Mouse (Mus musculus): ENCODE results near the gene Trpm3. TPM values are rescaled to one million over a fixed set of nuclear protein-coding genes. Genes with fewer than 3 reads are reported as not detected.

Trpm3 gene
- polyA plus RNA-seq, 1 experiment, result 0.12 TPM

DNA sequence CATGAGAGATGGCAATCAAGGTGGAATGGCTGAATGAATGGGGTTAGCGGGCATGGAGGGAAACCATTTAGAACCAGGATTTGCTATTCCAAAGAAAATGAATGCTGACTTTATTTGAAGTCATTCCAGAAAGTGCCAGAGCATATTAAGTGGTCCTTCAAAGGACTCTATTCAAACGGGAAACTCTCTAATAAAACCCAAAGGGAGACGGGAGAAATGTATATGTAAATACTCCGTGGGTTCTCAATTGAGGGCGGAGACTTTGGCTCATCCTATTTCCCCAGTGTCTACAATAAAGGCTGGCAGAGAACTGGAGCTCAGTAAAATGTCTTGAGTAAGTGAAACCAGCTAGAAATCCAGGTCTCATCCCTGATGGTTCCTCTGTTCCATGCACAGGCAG is 733.6 kb downstream of the Trpm3 start:
- WGBS, result 39% methylated on average over 5 of the region's 5 CpGs
- Histone ChIP-seq H3K4me3 (replicated peaks; ENCODE audit: extremely low read depth, low read depth, low read length) (no peak overlapping the region), H3K4me1 (ENCODE audit: control insufficient read depth, insufficient read depth, low read length) (no peaks in the 10 kb centered on the region)
- DNase-seq, result no peak
- TF ChIP-seq CTCF (IDR thresholded peaks at IDR 0.05; ENCODE audit: insufficient read depth, low read length) (no peak), POLR2A (IDR thresholded peaks at IDR 0.05; ENCODE audit: borderline replicate concordance, extremely low read depth, low read depth, low read length) (no peak)

DNA sequence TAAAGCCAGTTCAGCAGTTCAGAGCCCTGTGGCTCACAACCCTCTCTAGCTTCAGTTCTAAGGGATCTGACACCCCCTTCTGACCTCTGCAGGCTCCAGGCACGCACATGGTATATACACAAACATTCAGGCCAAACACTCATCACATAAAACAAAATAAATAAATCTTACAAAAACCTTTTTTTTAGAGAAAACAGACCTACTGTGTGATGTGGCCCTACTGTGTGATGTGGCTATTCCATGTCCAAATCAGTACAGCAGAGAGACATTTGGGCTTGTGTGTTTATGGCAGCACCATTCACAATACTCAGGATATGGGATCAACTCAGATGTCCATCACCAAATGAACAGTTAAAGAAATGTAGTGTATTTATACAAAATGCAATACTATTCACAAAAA is 741.4 kb downstream of the Trpm3 start:
- no peak for DNase-seq
- H3K4me3 ChIP-seq (replicated peaks; ENCODE audit: extremely low read depth, low read depth, low read length), result no peak overlapping the region
- WGBS, result 50% methylated on average over 1 of the region's 1 CpGs
- H3K4me1 ChIP-seq (ENCODE audit: control insufficient read depth, insufficient read depth, low read length), result no peaks in the 10 kb centered on the region
- TF ChIP-seq CTCF (IDR thresholded peaks at IDR 0.05; ENCODE audit: insufficient read depth, low read length) (no peak), POLR2A (IDR thresholded peaks at IDR 0.05; ENCODE audit: borderline replicate concordance, extremely low read depth, low read depth, low read length) (no peak)

DNA sequence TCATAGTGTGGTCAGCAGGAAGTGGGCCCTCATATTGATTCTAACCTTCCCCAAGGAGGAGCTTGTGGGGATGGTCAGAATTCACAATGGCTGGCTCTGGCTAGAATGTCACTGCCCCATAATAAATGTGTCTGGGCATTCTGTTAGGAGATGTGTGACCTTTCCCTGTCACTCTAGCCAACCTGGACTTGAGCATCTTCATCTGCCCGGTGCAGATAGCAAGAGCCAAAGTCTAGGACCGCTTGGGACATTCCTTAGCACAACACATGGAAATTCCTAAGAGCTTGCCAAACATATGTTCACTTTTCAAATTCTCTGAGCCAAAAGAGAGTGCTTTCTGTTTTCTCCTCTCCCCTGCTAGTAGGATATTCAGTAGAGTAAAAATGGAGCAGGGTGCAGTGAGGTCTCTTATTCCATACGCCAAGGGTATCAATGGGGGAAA is 743.8 kb downstream of the Trpm3 start:
- TF ChIP-seq CTCF (IDR thresholded peaks at IDR 0.05; ENCODE audit: insufficient read depth, low read length) (no peak), POLR2A (IDR thresholded peaks at IDR 0.05; ENCODE audit: borderline replicate concordance, extremely low read depth, low read depth, low read length) (no peak)
- no peaks in the 10 kb centered on the region for H3K4me1 ChIP-seq (ENCODE audit: control insufficient read depth, insufficient read depth, low read length)
- no peak overlapping the region for H3K4me3 ChIP-seq (replicated peaks; ENCODE audit: extremely low read depth, low read depth, low read length)
- DNase-seq, result no peak
- WGBS, result 54% methylated on average over 3 of the region's 3 CpGs

DNA sequence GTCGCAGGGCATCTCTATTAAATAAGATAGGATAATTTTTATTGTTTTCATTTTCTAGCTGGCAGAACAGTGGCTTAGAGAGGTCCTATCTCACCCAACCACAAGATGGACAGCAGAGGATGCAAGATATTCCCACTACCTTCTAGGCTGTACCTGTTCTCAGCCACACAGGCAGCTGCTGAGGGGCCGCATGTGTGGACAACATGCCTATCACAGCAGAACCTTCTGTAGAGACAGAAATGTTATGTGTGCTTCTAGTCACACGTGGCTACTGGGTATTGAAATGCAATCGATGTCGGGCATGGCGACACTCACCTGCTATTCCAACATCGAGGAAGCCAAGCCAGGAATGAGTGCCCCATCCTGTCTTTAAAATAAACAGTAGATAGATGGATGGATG is 744.3 kb downstream of the Trpm3 start:
- no peak overlapping the region for H3K4me3 ChIP-seq (replicated peaks; ENCODE audit: extremely low read depth, low read depth, low read length)
- WGBS, result 75% methylated on average over 7 of the region's 7 CpGs
- DNase-seq, result no peak
- no peak for TF ChIP-seq POLR2A (IDR thresholded peaks at IDR 0.05; ENCODE audit: borderline replicate concordance, extremely low read depth, low read depth, low read length)
- no peak for TF ChIP-seq CTCF (IDR thresholded peaks at IDR 0.05; ENCODE audit: insufficient read depth, low read length)
- no peaks in the 10 kb centered on the region for H3K4me1 ChIP-seq (ENCODE audit: control insufficient read depth, insufficient read depth, low read length)

DNA sequence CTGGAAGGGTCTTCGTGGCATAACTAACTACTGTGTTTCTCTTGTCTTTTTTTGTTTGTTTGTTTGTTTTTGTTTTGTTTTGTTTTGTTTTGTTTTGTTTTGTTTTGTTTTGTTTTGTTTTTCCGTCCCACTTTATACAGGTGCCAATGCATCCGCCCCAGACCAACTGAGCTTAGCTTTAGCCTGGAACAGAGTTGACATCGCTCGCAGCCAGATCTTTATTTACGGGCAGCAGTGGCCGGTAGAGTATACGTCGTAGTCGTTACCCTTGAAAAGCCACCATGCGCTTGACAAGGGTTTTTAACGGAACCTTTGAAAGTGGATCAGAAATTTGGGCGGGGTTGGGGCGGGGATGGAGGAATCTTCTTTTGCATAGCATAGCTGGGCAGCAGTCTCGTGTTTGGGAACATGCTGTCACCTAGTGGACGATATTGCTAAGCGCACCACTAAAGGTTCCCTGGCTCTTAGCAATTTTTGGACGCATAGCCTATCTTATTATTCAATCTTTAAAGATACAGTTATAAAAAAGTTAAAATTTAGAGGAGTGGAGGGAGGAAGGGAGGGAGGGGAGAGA is 745.0 kb downstream of the Trpm3 start:
- H3K4me1 ChIP-seq (ENCODE audit: control insufficient read depth, insufficient read depth, low read length), result no peaks in the 10 kb centered on the region
- WGBS, result 22% methylated on average over 18 of the region's 18 CpGs
- no peak for DNase-seq
- no peak overlapping the region for H3K4me3 ChIP-seq (replicated peaks; ENCODE audit: extremely low read depth, low read depth, low read length)
- TF ChIP-seq CTCF (IDR thresholded peaks at IDR 0.05; ENCODE audit: insufficient read depth, low read length) (peak; percentile 67), POLR2A (IDR thresholded peaks at IDR 0.05; ENCODE audit: borderline replicate concordance, extremely low read depth, low read depth, low read length) (no peak)

DNA sequence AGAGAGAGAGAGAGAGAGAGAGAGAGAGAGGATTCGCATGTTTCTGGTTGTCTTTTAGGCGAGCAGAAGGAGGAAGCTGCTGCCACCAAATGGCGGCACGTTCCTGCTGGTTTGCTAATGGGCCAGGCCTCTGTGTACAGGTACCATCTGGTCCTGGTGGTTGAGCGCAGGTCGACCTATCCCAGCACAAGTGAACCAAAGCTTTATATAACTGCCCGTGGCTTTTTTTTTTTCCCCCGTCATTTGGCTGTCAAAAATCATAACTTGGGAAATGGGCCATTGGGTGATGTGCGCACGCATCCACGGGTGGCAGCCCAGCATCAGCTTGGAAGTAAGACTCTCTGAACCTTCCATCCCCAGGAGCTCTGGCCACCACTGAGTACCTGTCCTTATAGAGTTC is 745.5 kb downstream of the Trpm3 start:
- 45% methylated on average over 11 of the region's 11 CpGs for WGBS

DNA sequence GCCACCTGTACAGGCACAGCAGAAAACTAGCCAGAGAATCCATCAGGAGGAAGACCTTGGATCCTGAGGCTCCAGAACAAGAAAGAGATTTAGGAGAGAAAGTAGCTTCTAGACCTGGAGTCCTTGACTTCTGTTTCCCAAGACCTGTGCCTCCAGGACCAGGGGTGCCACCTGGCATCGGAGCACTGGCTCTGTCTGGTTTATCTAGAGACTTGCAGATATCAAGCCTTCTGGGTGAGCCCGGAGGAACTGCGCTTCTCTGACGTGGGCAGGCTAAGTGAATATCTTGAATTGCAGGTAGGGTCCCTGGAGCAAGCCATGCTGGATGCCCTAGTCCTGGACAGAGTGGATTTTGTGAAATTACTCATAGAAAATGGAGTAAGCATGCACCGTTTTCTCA is 746.2 kb downstream of the Trpm3 start:
- DNase-seq, result no peak
- TF ChIP-seq POLR2A (IDR thresholded peaks at IDR 0.05; ENCODE audit: borderline replicate concordance, extremely low read depth, low read depth, low read length), result no peak
- TF ChIP-seq CTCF (IDR thresholded peaks at IDR 0.05; ENCODE audit: insufficient read depth, low read length), result no peak

More for the DNA sequence above, 745.5 kb downstream of the Trpm3 start:
- no peak for TF ChIP-seq CTCF (IDR thresholded peaks at IDR 0.05; ENCODE audit: insufficient read depth, low read length)
- no peak for TF ChIP-seq POLR2A (IDR thresholded peaks at IDR 0.05; ENCODE audit: borderline replicate concordance, extremely low read depth, low read depth, low read length)
- no peak for DNase-seq
- H3K4me3 ChIP-seq (replicated peaks; ENCODE audit: extremely low read depth, low read depth, low read length), result no peak overlapping the region
- no peaks in the 10 kb centered on the region for H3K4me1 ChIP-seq (ENCODE audit: control insufficient read depth, insufficient read depth, low read length)

DNA sequence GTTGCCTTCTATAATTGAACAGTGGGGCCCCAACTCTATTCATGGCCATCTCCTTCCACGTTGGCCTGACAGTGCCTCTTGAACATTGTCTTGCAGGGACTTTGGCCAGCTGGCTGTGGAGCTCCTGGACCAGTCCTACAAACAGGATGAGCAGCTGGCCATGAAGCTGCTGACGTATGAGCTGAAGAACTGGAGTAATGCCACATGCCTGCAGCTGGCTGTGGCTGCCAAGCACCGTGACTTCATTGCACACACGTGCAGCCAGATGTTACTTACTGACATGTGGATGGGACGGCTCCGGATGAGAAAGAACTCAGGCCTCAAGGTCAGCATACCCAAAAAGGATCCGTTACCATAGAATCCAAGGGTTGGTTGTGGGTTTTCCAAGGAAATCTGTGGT is 763.0 kb downstream of the Trpm3 start:
- Histone ChIP-seq H3K4me3 (replicated peaks; ENCODE audit: extremely low read depth, low read depth, low read length) (no peak overlapping the region), H3K4me1 (ENCODE audit: control insufficient read depth, insufficient read depth, low read length) (no peaks in the 10 kb centered on the region)
- DNase-seq, result no peak
- 68% methylated on average over 7 of the region's 7 CpGs for WGBS
- TF ChIP-seq CTCF (IDR thresholded peaks at IDR 0.05; ENCODE audit: insufficient read depth, low read length) (no peak), POLR2A (IDR thresholded peaks at IDR 0.05; ENCODE audit: borderline replicate concordance, extremely low read depth, low read depth, low read length) (no peak)

More for the DNA sequence above, 746.2 kb downstream of the Trpm3 start:
- Histone ChIP-seq H3K4me1 (ENCODE audit: control insufficient read depth, insufficient read depth, low read length) (no peaks in the 10 kb centered on the region), H3K4me3 (replicated peaks; ENCODE audit: extremely low read depth, low read depth, low read length) (no peak overlapping the region)
- 94% methylated on average over 5 of the region's 5 CpGs for WGBS

DNA sequence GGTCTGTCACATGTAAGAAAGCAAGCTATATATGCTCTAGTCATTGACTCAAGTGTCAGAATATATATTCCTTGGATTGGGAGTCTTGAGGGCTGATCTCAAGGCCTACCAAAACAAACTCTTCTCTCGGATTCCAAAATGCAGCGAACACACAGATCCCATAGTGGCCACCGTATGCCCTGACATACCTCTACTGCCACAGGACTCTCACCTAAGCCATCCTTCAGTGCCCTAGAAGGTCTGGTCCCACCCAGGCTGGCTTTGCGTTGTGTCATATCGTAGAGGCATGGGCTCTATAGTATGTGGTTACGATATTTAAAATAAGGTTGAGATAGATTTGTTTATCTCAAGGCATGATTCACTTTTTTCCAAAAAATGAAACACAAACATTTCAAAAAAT is 763.5 kb downstream of the Trpm3 start:
- no peaks in the 10 kb centered on the region for H3K4me1 ChIP-seq (ENCODE audit: control insufficient read depth, insufficient read depth, low read length)
- WGBS, result 98% methylated on average over 6 of the region's 6 CpGs
- H3K4me3 ChIP-seq (replicated peaks; ENCODE audit: extremely low read depth, low read depth, low read length), result no peak overlapping the region
- DNase-seq, result no peak
- no peak for TF ChIP-seq CTCF (IDR thresholded peaks at IDR 0.05; ENCODE audit: insufficient read depth, low read length)
- TF ChIP-seq POLR2A (IDR thresholded peaks at IDR 0.05; ENCODE audit: borderline replicate concordance, extremely low read depth, low read depth, low read length), result no peak

DNA sequence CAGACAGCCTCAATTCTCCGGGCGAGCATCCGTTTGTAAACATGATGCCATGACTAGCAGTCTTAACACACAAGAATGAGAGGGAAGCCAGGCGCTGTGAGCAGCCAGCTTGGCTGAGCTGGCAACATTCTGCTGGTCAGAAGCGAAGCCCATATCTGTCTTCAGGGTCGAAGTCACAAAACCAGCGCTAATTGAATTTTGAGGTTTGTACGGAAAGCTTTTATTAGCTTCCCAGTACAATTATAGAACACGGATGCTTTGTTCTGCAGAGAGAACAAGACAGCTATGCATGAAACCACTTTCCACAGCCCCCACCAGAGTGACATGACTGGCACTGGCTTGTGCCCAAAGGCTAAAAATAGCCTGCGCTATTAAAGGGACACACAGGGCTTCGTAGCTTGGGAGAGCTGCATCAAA is 766.2 kb downstream of the Trpm3 start:
- WGBS, result 71% methylated on average over 11 of the region's 11 CpGs
- Histone ChIP-seq H3K4me1 (ENCODE audit: control insufficient read depth, insufficient read depth, low read length) (no peaks in the 10 kb centered on the region), H3K4me3 (replicated peaks; ENCODE audit: extremely low read depth, low read depth, low read length) (no peak overlapping the region)
- DNase-seq, result no peak
- no peak for TF ChIP-seq POLR2A (IDR thresholded peaks at IDR 0.05; ENCODE audit: borderline replicate concordance, extremely low read depth, low read depth, low read length)
- TF ChIP-seq CTCF (IDR thresholded peaks at IDR 0.05; ENCODE audit: insufficient read depth, low read length), result no peak

Data from lung, adult 2 months (tissue).